Mouse (Mus musculus) frontal cortex, adult 2 months (tissue): ENCODE results near the gene Agbl2. TPM values are rescaled to one million over a fixed set of nuclear protein-coding genes. Genes with fewer than 3 reads are reported as not detected.

ENCODE experiments used
- DNase-seq, 2 experiments: peaks; one replicate each; pipeline ENCODE4 v3.0.0; 2022; ENCODE audit warnings: low spot score in 1 of 2; ENCODE audit errors: extremely low spot score in 1 of 2
- polyA plus RNA-seq: library from polyadenylated mRNA; depleted of rRNA; stranded (reverse); fragments of >200 nt; gene quantifications from 2 replicates; pipeline ENCODE4 v1.2.3, GENCODE M21; 2012; rRNA removed

Agbl2 gene
- polyA plus RNA-seq: 1.8 and 2.6 TPM in 2 replicates

- DNase-seq: no peak
Measured at GRCm38 (mm10) chr2:90782458-90782857, at the start of gene Agbl2. Agbl2 (plus strand) TSS chr2:90782727.

DNA sequence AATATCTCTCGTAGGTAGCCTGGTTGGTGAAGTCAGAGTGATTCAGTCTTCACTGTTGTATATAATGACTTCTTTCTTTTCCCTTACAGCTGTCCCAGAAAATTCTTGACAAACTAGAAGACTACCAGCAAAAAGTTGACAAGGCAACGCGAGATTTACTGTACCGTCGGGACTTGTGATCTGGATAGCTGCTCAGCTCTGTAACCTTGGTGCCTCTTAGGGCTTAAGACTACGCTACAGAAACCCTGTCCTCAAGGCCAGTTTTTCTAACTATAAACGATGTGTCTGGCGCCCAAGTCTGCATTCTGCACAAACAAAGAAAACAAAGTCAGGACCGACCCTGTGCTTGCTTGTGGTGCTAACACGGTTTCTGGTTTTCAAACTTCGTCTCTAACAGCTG is 47.2 kb upstream of the Agbl2 start:
- no peak for DNase-seq

- no peak for DNase-seq
Measured at GRCm38 (mm10) chr2:90738801-90739200, 43.7 kb upstream of the Agbl2 start.

- DNase-seq: no peak
Measured at GRCm38 (mm10) chr2:90739327-90739726, 43.2 kb upstream of the Agbl2 start.

- DNase-seq: no peak
Measured at GRCm38 (mm10) chr2:90739921-90740320, 42.6 kb upstream of the Agbl2 start.

GRCm38 (mm10) chr2:90744285-90745052 is 38.1 kb upstream of the Agbl2 start:
- DNase-seq: no peak

GRCm38 (mm10) chr2:90745053-90745678 is 37.4 kb upstream of the Agbl2 start, which contains the start of gene Fnbp4:
Fnbp4 (plus strand) TSS chr2:90745370.
- peak; percentile 99 for DNase-seq

- no peak for DNase-seq
Measured at GRCm38 (mm10) chr2:90745740-90746537, 36.6 kb upstream of the Agbl2 start.

- DNase-seq: no peak
Measured at GRCm38 (mm10) chr2:90746538-90746865, 36.0 kb upstream of the Agbl2 start.

- no peak for DNase-seq
Measured at GRCm38 (mm10) chr2:90747131-90747530, 35.4 kb upstream of the Agbl2 start.

- no peak for DNase-seq
Measured at GRCm38 (mm10) chr2:90749676-90750459, 32.7 kb upstream of the Agbl2 start.

DNA sequence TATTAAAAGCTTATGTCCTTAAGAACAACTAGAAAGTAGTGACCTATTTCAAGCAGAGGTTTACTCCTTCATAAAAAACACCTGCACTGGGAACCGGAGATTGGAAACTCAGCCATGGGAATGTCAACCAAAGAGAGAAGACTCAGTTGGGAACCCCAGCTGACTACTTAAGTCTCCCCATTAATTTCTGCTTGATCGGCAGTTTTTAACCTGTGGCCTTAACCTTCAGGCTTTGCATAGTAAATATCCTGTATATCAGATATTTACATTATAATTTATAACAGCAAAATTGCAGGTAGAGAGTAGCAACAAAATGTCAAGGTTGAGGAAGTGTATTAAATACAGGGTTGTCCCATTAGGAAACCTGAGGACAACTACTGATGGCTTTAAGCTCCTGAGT is 29.0 kb upstream of the Agbl2 start:
- DNase-seq: no peak

DNA sequence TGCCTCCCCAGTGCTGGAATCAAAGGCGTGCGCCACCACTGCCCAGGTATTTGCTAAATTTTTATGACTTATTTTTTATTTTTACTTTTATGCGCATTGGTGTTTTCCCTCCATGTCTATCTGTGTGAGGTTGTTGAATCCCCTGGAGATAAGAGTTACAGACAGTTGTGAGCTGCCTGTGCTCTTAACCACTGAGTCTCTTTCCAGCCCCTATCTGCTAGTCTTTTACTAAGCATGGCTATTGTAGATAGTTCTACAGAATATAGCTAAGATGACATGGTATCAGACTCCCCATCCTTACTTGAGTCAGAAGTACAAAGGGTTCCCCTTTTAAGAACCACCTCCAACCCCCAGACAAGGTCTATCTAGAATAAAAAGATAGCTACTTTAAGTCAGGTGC is 28.3 kb upstream of the Agbl2 start:
- no peak for DNase-seq

DNA sequence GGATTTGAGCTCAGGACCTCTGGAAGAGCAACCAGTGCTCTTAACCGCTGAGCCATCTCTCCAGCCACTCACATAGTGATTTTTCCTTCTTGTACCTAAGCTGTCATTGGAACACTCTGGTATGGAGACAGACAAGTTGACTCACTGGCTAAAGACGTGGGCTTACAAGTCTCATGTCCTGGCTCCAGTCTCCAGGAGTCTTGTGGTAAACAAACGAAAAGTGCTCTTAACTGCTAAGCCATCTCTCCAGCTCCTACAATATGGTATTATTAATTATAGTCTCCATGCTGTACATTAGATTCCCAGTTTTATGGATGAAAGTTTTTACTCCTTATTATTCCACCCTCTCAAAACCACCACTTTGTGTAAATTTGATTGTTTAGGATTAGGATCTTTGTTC is 17.4 kb upstream of the Agbl2 start:
- no peak for DNase-seq

DNA sequence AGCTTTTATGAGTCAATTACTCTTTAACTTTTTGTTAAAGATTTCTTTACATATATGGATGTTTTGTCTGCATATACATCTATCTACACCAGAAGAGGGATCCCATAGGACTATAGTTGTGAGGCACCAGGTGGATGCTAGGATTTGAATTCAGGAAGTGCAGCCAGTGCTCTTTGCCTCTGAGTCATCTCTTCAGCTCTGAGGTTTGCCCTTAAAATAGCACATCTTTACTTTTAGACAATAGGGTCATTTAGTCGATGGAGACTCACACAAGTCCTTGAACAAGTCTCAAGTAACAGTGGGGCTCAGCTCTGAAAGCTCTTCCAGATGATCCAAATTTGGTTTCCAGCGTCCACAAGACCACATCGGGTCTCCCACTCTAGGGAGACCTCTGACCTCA is 1.2 kb upstream of the Agbl2 start:
- no peak for DNase-seq

GRCm38 (mm10) chr2:90781938-90782337 is 589 bp upstream of the Agbl2 start:
- no peak for DNase-seq

GRCm38 (mm10) chr2:90782901-90783486 is 467 bp downstream of the Agbl2 start:
- DNase-seq: no peak

DNA sequence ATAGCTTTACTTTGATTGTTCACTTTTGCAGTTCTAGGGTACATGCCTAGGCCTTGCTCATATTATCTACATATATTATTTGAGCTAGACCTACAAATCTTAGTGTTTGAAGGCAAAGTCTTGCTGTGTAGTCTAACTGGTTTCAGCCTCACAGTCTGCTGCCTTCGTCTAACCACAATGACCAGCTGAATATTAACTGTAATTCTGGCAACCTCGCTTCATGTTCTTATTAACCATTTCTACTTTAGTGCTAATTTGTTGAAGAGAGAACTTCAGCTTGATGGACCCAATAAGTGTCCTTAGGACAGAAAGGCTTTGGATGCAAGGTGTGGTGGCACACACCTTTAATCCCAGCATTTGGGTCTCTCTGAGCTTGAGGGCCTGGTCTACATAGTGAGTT is 5.6 kb downstream of the Agbl2 start:
- DNase-seq: no peak

DNA sequence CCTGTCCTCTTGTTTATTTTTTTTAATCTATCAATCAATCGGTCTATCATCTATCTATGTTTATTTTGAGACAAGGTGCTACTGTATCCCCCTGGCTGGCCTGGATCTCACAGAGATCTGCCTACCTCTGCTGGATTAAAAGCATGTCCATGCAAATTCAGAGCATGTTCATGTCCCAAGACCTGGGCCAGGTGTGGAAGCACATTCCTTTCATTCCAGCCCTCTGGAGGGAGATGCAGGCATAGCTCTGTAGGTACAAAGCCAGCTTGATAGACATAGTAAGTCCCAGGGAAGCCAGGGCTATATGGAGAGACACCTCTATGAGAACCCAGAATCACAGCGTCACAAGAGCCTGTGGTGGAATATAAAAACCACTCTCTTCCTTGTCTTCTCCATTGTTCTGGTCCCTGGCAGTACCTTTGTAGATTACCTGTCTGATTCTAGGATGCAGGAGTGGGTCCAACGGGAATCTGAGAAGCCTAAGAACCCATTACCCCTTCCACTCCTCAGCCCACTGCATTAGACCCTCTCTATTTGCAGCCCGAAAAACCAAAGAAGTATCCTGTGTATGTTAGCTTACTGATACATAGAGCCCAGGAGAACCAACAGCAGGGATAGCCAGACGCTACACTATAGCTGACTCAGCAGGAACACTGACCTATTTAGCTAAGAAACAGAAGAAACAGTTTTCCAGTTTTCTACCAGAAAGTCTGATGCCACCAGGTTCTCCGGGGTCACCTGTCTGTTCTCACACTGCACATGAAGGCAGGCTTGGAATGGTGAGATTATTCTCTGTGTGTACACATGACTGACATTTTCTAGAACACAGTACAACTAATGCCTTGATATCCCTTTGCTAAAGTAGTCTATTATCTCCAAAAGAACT is 26.0 kb downstream of the Agbl2 start:
- DNase-seq: no peak
